Mouse (Mus musculus) urinary bladder, adult 2 months (tissue): ENCODE results near the gene Nup85. TPM values are rescaled to one million over a fixed set of nuclear protein-coding genes. Genes with fewer than 3 reads are reported as not detected.

Source experiments
- DNase-seq: peaks from one replicate; pipeline ENCODE4 v3.0.0; 2022; ENCODE audit warnings: low spot score
- polyA plus RNA-seq: library from polyadenylated mRNA; depleted of rRNA; stranded (reverse); fragments of >200 nt; gene quantifications from 2 replicates; pipeline ENCODE4 v1.2.3, GENCODE M21; 2012; rRNA removed

The Nup85 gene
- polyA plus RNA-seq, 1 experiment, result 77.1 TPM

DNA sequence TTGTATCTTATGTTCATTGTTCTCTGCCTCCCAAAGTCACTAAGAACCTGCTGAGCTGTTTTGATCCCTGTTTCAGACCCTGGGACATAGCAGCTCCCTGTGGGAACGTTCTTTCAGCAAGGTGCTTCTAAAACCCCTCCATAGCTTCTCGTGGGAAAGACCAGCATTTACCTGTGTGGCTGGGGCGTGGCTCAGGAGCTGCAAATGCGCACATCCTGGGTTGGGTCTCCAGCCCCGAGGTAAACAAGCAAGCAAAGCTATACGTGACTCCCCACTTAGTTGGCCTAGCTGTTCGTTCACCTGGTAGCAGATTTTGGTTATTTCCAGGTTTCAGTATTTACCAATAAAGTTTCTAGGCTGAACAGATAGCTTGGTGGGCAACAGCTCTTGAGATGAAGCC, 68.0 kb downstream of the Nup85 start:
- no peak for DNase-seq

- DNase-seq, result no peak
Measured at GRCm38 (mm10) chr11:115632862-115633261, 68.6 kb downstream of the Nup85 start.

Other genes with a start within 250 kb of the Nup85 start
- not detected in 2 replicates for gene Ush1g, start 242.4 kb upstream of the Nup85 start, polyA plus RNA-seq
- not detected in 2 replicates for gene Otop3, start 229.7 kb upstream of the Nup85 start, polyA plus RNA-seq
- gene Hid1, start 196.7 kb upstream of the Nup85 start, polyA plus RNA-seq, result 28.4 and 30.5 TPM in 2 replicates
- 10.8 and 11.9 TPM in 2 replicates for gene Cdr2l, start 182.5 kb upstream of the Nup85 start, polyA plus RNA-seq
- 89.3 and 89.6 TPM in 2 replicates for gene Mrpl58, start 160.7 kb upstream of the Nup85 start, polyA plus RNA-seq
- gene Atp5h, start 144.5 kb upstream of the Nup85 start, polyA plus RNA-seq, result 561 and 600 TPM in 2 replicates
- 35.6 TPM in 2 replicates for gene Kctd2, start 144.3 kb upstream of the Nup85 start, polyA plus RNA-seq
- 0.04 and 0.09 TPM in 2 replicates for gene Trim80, start 123.9 kb upstream of the Nup85 start, polyA plus RNA-seq
- gene Slc16a5, start 102.0 kb upstream of the Nup85 start, polyA plus RNA-seq, result 0.83 and 1.1 TPM in 2 replicates
- gene Armc7, start 88.8 kb upstream of the Nup85 start, polyA plus RNA-seq, result 6.9 and 7.0 TPM in 2 replicates
- gene Nt5c, start 72.6 kb upstream of the Nup85 start, polyA plus RNA-seq, result 70.9 and 80.1 TPM in 2 replicates
- 89.2 and 102 TPM in 2 replicates for gene Jpt1, start 50.0 kb upstream of the Nup85 start, polyA plus RNA-seq
- gene Sumo2, start 28.2 kb upstream of the Nup85 start, polyA plus RNA-seq, result 274 and 303 TPM in 2 replicates
- gene Mrps7, start 39.5 kb downstream of the Nup85 start, polyA plus RNA-seq, result 36.1 and 39.5 TPM in 2 replicates
- gene Gga3, start 39.6 kb downstream of the Nup85 start, polyA plus RNA-seq, result 25.4 and 27.3 TPM in 2 replicates
- gene Mif4gd, start 48.5 kb downstream of the Nup85 start, polyA plus RNA-seq, result 79.9 and 89.7 TPM in 2 replicates
- gene Slc25a19, start 63.9 kb downstream of the Nup85 start, polyA plus RNA-seq, result 30.0 and 31.7 TPM in 2 replicates
- 57.2 and 62.8 TPM in 2 replicates for gene Grb2, start 144.2 kb downstream of the Nup85 start, polyA plus RNA-seq
- 20.8 and 25.9 TPM in 2 replicates for gene Tmem94, start 201.0 kb downstream of the Nup85 start, polyA plus RNA-seq
- gene Caskin2, start 249.2 kb downstream of the Nup85 start, polyA plus RNA-seq, result 20.6 and 25.2 TPM in 2 replicates